Mouse (Mus musculus): Measurements from ENCODE around the gene Foxe3. TPM values are rescaled to one million over a fixed set of nuclear protein-coding genes. Genes with fewer than 3 reads are reported as not detected.
A peak's percentile ranks its signal among the peaks of the same experiment; 100 is the strongest.

The Foxe3 gene
- total and polyA plus RNA-seq, 2 experiments from 2014 or later = not detected

GRCm38 (mm10) chr4:114942112-114942511 is 16.3 kb upstream of the Foxe3 start:
- H3K9me3 ChIP-seq (ENCODE audit: low read length) = no peaks in the 10 kb centered on the region
- 41% methylated on average over 4 of the region's 4 CpGs for WGBS

GRCm38 (mm10) chr4:114941311-114941710 is 15.5 kb upstream of the Foxe3 start:
- H3K36me3 ChIP-seq (ENCODE audit: insufficient read depth, low read length) = no peaks in the 10 kb centered on the region
- no peaks in the 10 kb centered on the region for H3K4me1 ChIP-seq (ENCODE audit: insufficient read depth, low read length)
- ATAC-seq (no peak), DNase-seq (ENCODE audit: low spot score) (no peak)
- no peak for TF ChIP-seq CTCF (IDR thresholded peaks at IDR 0.05; ENCODE audit: low read depth)
- H3K27ac ChIP-seq = no peak overlapping the region
- 70% methylated on average over 4 of the region's 4 CpGs for WGBS
- H3K4me3 ChIP-seq (ENCODE audit: low read length) = no peak overlapping the region
- H3K27me3 ChIP-seq (ENCODE audit: insufficient read depth, low read length) = no peaks in the 10 kb centered on the region
- H3K9ac ChIP-seq (replicated peaks; ENCODE audit: low read length) = no peak overlapping the region
- H3K4me2 ChIP-seq (ENCODE audit: low read depth, low read length) = no peak overlapping the region
- no peaks in the 10 kb centered on the region for H3K9me3 ChIP-seq (ENCODE audit: low read length)

More at GRCm38 (mm10) chr4:114942112-114942511, 16.3 kb upstream of the Foxe3 start:
- Histone ChIP-seq H3K4me1 (ENCODE audit: insufficient read depth, low read length) (no peaks in the 10 kb centered on the region), H3K9ac (replicated peaks; ENCODE audit: low read length) (no peak overlapping the region), H3K4me2 (ENCODE audit: low read depth, low read length) (no peak overlapping the region), H3K27ac (no peak overlapping the region), H3K36me3 (ENCODE audit: insufficient read depth, low read length) (no peaks in the 10 kb centered on the region), H3K27me3 (ENCODE audit: insufficient read depth, low read length) (no peaks in the 10 kb centered on the region), H3K4me3 (ENCODE audit: low read length) (no peak overlapping the region)
- TF ChIP-seq CTCF (IDR thresholded peaks at IDR 0.05; ENCODE audit: low read depth) = no peak
- DNase-seq (ENCODE audit: low spot score) (no peak), ATAC-seq (no peak)

- no peak for TF ChIP-seq CTCF (IDR thresholded peaks at IDR 0.05; ENCODE audit: low read depth)
- H3K9me3 ChIP-seq (ENCODE audit: low read length) = no peaks in the 10 kb centered on the region
- no peak overlapping the region for H3K4me3 ChIP-seq (ENCODE audit: low read length)
- H3K9ac ChIP-seq (replicated peaks; ENCODE audit: low read length) = no peak overlapping the region
- H3K36me3 ChIP-seq (ENCODE audit: insufficient read depth, low read length) = no peaks in the 10 kb centered on the region
- ATAC-seq (no peak), DNase-seq (ENCODE audit: low spot score) (no peak)
- 67% methylated on average over 3 of the region's 3 CpGs for WGBS
- H3K27ac ChIP-seq = no peak overlapping the region
- no peaks in the 10 kb centered on the region for H3K27me3 ChIP-seq (ENCODE audit: insufficient read depth, low read length)
- H3K4me2 ChIP-seq (ENCODE audit: low read depth, low read length) = no peak overlapping the region
- no peaks in the 10 kb centered on the region for H3K4me1 ChIP-seq (ENCODE audit: insufficient read depth, low read length)
Observed at GRCm38 (mm10) chr4:114938248-114938647, 12.4 kb upstream of the Foxe3 start.

GRCm38 (mm10) chr4:114937459-114938047 is 11.7 kb upstream of the Foxe3 start:
- ATAC-seq (no peak), DNase-seq (ENCODE audit: low spot score) (no peak)
- Histone ChIP-seq H3K4me1 (ENCODE audit: insufficient read depth, low read length) (no peaks in the 10 kb centered on the region), H3K9me3 (ENCODE audit: low read length) (no peaks in the 10 kb centered on the region), H3K27ac (no peak overlapping the region), H3K27me3 (ENCODE audit: insufficient read depth, low read length) (no peaks in the 10 kb centered on the region), H3K4me2 (ENCODE audit: low read depth, low read length) (no peak overlapping the region), H3K36me3 (ENCODE audit: insufficient read depth, low read length) (no peaks in the 10 kb centered on the region), H3K9ac (replicated peaks; ENCODE audit: low read length) (no peak overlapping the region), H3K4me3 (ENCODE audit: low read length) (no peak overlapping the region)
- no peak for TF ChIP-seq CTCF (IDR thresholded peaks at IDR 0.05; ENCODE audit: low read depth)
- 56% methylated on average over 4 of the region's 4 CpGs for WGBS

- H3K27me3 ChIP-seq (ENCODE audit: insufficient read depth, low read length) = peaks cover 2% of the 10 kb centered on the region; the same call in 1 of the 2 replicates
- ATAC-seq (no peak), DNase-seq (ENCODE audit: low spot score) (no peak)
- no peaks in the 10 kb centered on the region for H3K36me3 ChIP-seq (ENCODE audit: insufficient read depth, low read length)
- H3K4me1 ChIP-seq (ENCODE audit: insufficient read depth, low read length) = no peaks in the 10 kb centered on the region
- no peak for TF ChIP-seq CTCF (IDR thresholded peaks at IDR 0.05; ENCODE audit: low read depth)
- no peak overlapping the region for H3K4me3 ChIP-seq (ENCODE audit: low read length)
- no peak overlapping the region for H3K4me2 ChIP-seq (ENCODE audit: low read depth, low read length)
- H3K9ac ChIP-seq (replicated peaks; ENCODE audit: low read length) = no peak overlapping the region
- no peaks in the 10 kb centered on the region for H3K9me3 ChIP-seq (ENCODE audit: low read length)
- no peak overlapping the region for H3K27ac ChIP-seq
- WGBS = 85% methylated on average over 6 of the region's 6 CpGs
Observed at GRCm38 (mm10) chr4:114934188-114934587, 8.4 kb upstream of the Foxe3 start.

- no peak overlapping the region for H3K4me2 ChIP-seq (ENCODE audit: low read depth, low read length)
- no peak overlapping the region for H3K4me3 ChIP-seq (ENCODE audit: low read length)
- TF ChIP-seq CTCF (IDR thresholded peaks at IDR 0.05; ENCODE audit: low read depth) = no peak
- H3K9me3 ChIP-seq (ENCODE audit: low read length) = no peaks in the 10 kb centered on the region
- 90% methylated on average over 4 of the region's 4 CpGs for WGBS
- no peak for DNase-seq (ENCODE audit: low spot score)
- H3K9ac ChIP-seq (replicated peaks; ENCODE audit: low read length) = no peak overlapping the region
- H3K36me3 ChIP-seq (ENCODE audit: insufficient read depth, low read length) = no peaks in the 10 kb centered on the region
- H3K27me3 ChIP-seq (ENCODE audit: insufficient read depth, low read length) = peaks cover 9% of the 10 kb centered on the region
- no peak for ATAC-seq
- no peak overlapping the region for H3K27ac ChIP-seq
- H3K4me1 ChIP-seq (ENCODE audit: insufficient read depth, low read length) = no peaks in the 10 kb centered on the region
Observed at GRCm38 (mm10) chr4:114932747-114933146, 6.9 kb upstream of the Foxe3 start.

- DNase-seq (ENCODE audit: low spot score) = no peak
- no peak overlapping the region for H3K27ac ChIP-seq
- no peaks in the 10 kb centered on the region for H3K36me3 ChIP-seq (ENCODE audit: insufficient read depth, low read length)
- no peak overlapping the region for H3K4me2 ChIP-seq (ENCODE audit: low read depth, low read length)
- H3K4me3 ChIP-seq (ENCODE audit: low read length) = no peak overlapping the region
- no peaks in the 10 kb centered on the region for H3K4me1 ChIP-seq (ENCODE audit: insufficient read depth, low read length)
- 23% methylated on average over 15 of the region's 15 CpGs for WGBS
- peaks cover 45% of the 10 kb centered on the region for H3K27me3 ChIP-seq (ENCODE audit: insufficient read depth, low read length)
- no peaks in the 10 kb centered on the region for H3K9me3 ChIP-seq (ENCODE audit: low read length)
- TF ChIP-seq CTCF (IDR thresholded peaks at IDR 0.05; ENCODE audit: low read depth) = no peak
- 0 out of 2 replicates have a peak, but pooled peaks have one; percentile 5 for ATAC-seq
- H3K9ac ChIP-seq (replicated peaks; ENCODE audit: low read length) = no peak overlapping the region
Observed at GRCm38 (mm10) chr4:114929155-114929554, 3.3 kb upstream of the Foxe3 start.

All from hindbrain, postnatal 0 days (tissue).